Mouse (Mus musculus): ENCODE data around the gene Dnajb12. TPM values are rescaled to one million over a fixed set of nuclear protein-coding genes. Genes with fewer than 3 reads are reported as not detected.
A peak's percentile ranks its signal among the peaks of the same experiment; 100 is the strongest.

The Dnajb12 gene
- polyA plus RNA-seq, 1 experiment from 2014 or later = 20.7 TPM

- Histone ChIP-seq H3K9ac (peak overlapping the region; percentile 64), H3K4me2 (peak overlapping the region; percentile 49), H3K9me3 (no peaks in the 10 kb centered on the region), H3K27me3 (no peaks in the 10 kb centered on the region), H3K4me1 (peaks cover 79% of the 10 kb centered on the region), H3K36me3 (peaks cover 44% of the 10 kb centered on the region), H3K4me3 (0 out of 2 replicates have a peak overlapping the region, but pooled peaks have one; percentile 11), H3K27ac (peak overlapping the region; percentile 99)
- no peak for ATAC-seq (ENCODE audit: insufficient number of reproducible peaks, insufficient read depth, low FRiP score, low TSS enrichment, low read depth)
- 44% methylated on average over 2 of the region's 2 CpGs for WGBS
Observed at GRCm38 (mm10) chr10:59898935-59899334, 19.6 kb downstream of the Dnajb12 start.

DNA sequence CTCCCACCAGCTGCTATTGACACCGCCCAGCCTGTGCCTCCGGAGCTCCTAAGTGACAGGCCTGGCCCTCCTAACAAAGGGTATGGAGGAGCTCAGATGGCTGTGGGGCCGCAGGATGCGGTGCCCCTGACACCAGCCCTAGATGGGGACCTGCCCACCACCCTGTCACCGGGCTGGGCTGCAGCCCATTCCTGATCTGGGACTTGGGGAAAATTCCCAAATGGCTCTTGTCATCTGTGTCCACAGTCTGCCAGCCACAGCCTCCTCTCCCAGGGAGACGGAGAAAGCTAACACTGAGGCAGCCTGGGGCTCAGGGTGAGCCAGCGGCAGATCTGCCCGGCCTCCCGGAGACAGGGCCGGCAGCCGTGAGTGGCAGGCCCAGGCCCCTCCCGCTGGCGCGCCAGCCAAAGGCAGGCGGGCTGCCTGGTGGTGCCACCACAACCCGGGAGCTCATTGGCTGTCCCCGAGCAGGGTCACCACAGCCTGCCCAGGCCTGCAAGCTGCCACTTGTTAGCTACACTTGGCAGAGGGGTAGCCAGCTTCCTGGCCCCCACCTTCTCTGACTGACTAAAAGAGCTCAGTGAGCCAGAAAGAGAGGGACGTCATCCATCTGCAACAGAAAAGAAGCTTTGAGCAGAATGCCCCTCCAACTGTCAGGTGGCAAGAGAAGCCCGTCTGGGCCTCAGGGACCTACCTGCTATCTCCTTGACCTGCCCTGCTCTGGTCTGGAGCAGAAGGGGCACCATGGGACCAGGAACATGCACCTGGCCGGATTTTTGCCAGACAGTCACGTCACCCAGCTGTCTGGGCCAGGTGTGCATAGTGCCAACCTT is 20.2 kb downstream of the Dnajb12 start:
- Histone ChIP-seq H3K9ac (peak overlapping the region; percentile 64), H3K27ac (peak overlapping the region; percentile 99), H3K4me2 (peak overlapping the region; percentile 49), H3K27me3 (no peaks in the 10 kb centered on the region), H3K9me3 (no peaks in the 10 kb centered on the region), H3K36me3 (peaks cover 38% of the 10 kb centered on the region), H3K4me1 (peaks cover 79% of the 10 kb centered on the region), H3K4me3 (peak overlapping the region; percentile 11)
- 5% methylated on average over 21 of the region's 21 CpGs for WGBS
- peak; percentile 88 for ATAC-seq (ENCODE audit: insufficient number of reproducible peaks, insufficient read depth, low FRiP score, low TSS enrichment, low read depth)

GRCm38 (mm10) chr10:59900174-59900435 is 20.7 kb downstream of the Dnajb12 start:
- peaks cover 32% of the 10 kb centered on the region for H3K36me3 ChIP-seq
- peak overlapping the region; percentile 64; the same call in 1 of the 2 replicates for H3K9ac ChIP-seq
- no peaks in the 10 kb centered on the region for H3K9me3 ChIP-seq
- peak overlapping the region; percentile 49 for H3K4me2 ChIP-seq
- 27% methylated on average over 4 of the region's 4 CpGs for WGBS
- no peak for ATAC-seq (ENCODE audit: insufficient number of reproducible peaks, insufficient read depth, low FRiP score, low TSS enrichment, low read depth)
- no peaks in the 10 kb centered on the region for H3K27me3 ChIP-seq
- H3K27ac ChIP-seq = peak overlapping the region; percentile 99
- peaks cover 73% of the 10 kb centered on the region for H3K4me1 ChIP-seq
- peak overlapping the region; percentile 11; the same call in 1 of the 2 replicates for H3K4me3 ChIP-seq

- Histone ChIP-seq H3K36me3 (peaks cover 24% of the 10 kb centered on the region), H3K9me3 (no peaks in the 10 kb centered on the region), H3K4me3 (no peak overlapping the region), H3K27ac (peak overlapping the region; percentile 99), H3K4me2 (no peak overlapping the region), H3K9ac (no peak overlapping the region), H3K4me1 (peaks cover 69% of the 10 kb centered on the region), H3K27me3 (no peaks in the 10 kb centered on the region)
- ATAC-seq (ENCODE audit: insufficient number of reproducible peaks, insufficient read depth, low FRiP score, low TSS enrichment, low read depth) = no peak
- 47% methylated on average over 4 of the region's 4 CpGs for WGBS
Observed at GRCm38 (mm10) chr10:59900939-59901338, 21.6 kb downstream of the Dnajb12 start.

DNA sequence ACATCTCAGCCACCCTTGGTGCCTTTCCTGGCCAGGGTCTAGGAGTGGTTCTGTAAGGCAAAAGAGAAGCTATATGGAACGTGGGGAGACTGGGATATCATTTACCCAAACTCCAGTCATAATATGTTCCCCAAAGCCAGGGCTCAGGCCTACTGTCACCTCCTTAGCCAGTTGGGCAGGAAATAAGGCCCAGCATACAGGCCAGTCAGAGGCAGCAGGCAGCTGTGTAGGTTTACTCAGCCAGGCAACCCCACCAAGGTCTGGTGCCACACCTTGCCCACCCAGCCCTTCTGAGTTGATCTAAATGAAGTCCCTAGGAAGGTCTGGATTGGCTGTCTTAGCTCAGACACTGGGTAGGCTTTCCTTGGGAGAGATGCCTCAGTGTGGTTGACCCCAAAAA is 22.1 kb downstream of the Dnajb12 start:
- no peak overlapping the region for H3K4me2 ChIP-seq
- no peak overlapping the region for H3K4me3 ChIP-seq
- WGBS = 74% methylated on average over 1 of the region's 1 CpGs
- H3K9ac ChIP-seq = no peak overlapping the region
- no peaks in the 10 kb centered on the region for H3K27me3 ChIP-seq
- no peak for ATAC-seq (ENCODE audit: insufficient number of reproducible peaks, insufficient read depth, low FRiP score, low TSS enrichment, low read depth)
- H3K36me3 ChIP-seq = peaks cover 19% of the 10 kb centered on the region
- 0 out of 2 replicates have a peak overlapping the region, but pooled peaks have one; percentile 66 for H3K27ac ChIP-seq
- H3K9me3 ChIP-seq = no peaks in the 10 kb centered on the region
- peaks cover 69% of the 10 kb centered on the region for H3K4me1 ChIP-seq

GRCm38 (mm10) chr10:59901986-59902605 is 22.7 kb downstream of the Dnajb12 start:
- Histone ChIP-seq H3K4me3 (no peak overlapping the region), H3K27ac (peak overlapping the region; percentile 66), H3K9ac (peak overlapping the region; percentile 0; the same call in 1 of the 2 replicates), H3K4me2 (no peak overlapping the region), H3K36me3 (peaks cover 13% of the 10 kb centered on the region), H3K4me1 (peaks cover 64% of the 10 kb centered on the region), H3K27me3 (no peaks in the 10 kb centered on the region), H3K9me3 (no peaks in the 10 kb centered on the region)
- 60% methylated on average over 8 of the region's 8 CpGs for WGBS
- no peak for ATAC-seq (ENCODE audit: insufficient number of reproducible peaks, insufficient read depth, low FRiP score, low TSS enrichment, low read depth)

GRCm38 (mm10) chr10:59902606-59902990 is 23.2 kb downstream of the Dnajb12 start:
- no peaks in the 10 kb centered on the region for H3K27me3 ChIP-seq
- no peak overlapping the region for H3K4me2 ChIP-seq
- H3K4me3 ChIP-seq = no peak overlapping the region
- no peaks in the 10 kb centered on the region for H3K9me3 ChIP-seq
- H3K27ac ChIP-seq = peak overlapping the region; percentile 66
- peak overlapping the region; percentile 7; the same call in 1 of the 2 replicates for H3K9ac ChIP-seq
- peaks cover 64% of the 10 kb centered on the region for H3K4me1 ChIP-seq
- no peak for ATAC-seq (ENCODE audit: insufficient number of reproducible peaks, insufficient read depth, low FRiP score, low TSS enrichment, low read depth)
- 58% methylated on average over 8 of the region's 8 CpGs for WGBS
- peaks cover 8% of the 10 kb centered on the region for H3K36me3 ChIP-seq

DNA sequence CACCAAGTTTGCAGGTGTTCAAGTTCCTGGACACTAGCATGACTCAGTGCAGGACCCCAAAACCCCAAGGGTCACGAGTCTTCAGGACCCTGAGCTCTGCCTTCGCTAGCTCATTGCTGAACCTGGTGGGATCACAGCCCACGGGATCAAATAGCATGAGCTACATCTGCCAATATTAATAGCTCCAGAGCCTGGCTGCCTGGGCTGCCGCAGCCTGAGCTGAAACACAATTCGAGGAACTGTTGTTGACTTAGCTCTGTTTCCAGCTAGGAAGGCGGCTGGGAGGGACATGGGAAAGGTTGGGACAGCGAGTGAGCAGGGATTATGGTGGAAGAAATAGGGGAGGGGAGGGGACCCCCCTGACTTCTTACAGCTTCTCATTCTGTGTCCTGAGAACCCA is 23.8 kb downstream of the Dnajb12 start:
- Histone ChIP-seq H3K4me3 (no peak overlapping the region), H3K4me1 (peaks cover 65% of the 10 kb centered on the region), H3K27me3 (no peaks in the 10 kb centered on the region), H3K9me3 (no peaks in the 10 kb centered on the region), H3K4me2 (no peak overlapping the region), H3K9ac (peak overlapping the region; percentile 7; the same call in 1 of the 2 replicates), H3K36me3 (peaks cover 3% of the 10 kb centered on the region; the same call in 1 of the 2 replicates), H3K27ac (peak overlapping the region; percentile 66)
- WGBS = 31% methylated on average over 7 of the region's 7 CpGs
- ATAC-seq (ENCODE audit: insufficient number of reproducible peaks, insufficient read depth, low FRiP score, low TSS enrichment, low read depth) = no peak

DNA sequence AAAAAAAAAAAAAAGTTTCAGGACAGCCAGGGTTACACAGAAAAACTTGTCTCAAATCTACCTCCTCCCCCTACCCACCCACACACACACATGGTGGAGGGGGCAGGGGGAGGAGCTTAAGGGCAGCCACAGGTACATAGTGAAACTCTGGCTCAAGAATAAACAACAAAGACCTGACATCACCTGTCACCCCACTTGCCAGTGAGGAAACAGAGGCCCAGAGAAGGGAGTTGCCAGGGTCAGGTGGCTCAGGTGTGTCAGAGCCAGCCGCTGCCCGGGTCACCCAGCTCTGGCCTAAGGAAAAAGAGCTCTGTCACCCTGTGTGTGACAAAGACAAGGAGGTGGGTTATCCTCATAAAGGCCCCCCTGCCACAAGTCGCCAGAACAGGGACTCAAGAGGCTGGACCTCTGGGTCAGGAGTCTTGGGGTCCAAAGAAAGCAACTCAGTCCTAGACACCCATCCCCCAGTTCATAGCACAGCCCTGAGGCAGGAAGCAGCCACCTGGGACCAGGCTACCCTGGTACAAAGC is 27.8 kb downstream of the Dnajb12 start:
- Histone ChIP-seq H3K27ac (peak overlapping the region; percentile 83), H3K9me3 (no peaks in the 10 kb centered on the region), H3K4me3 (no peak overlapping the region), H3K4me2 (no peak overlapping the region), H3K36me3 (no peaks in the 10 kb centered on the region), H3K9ac (no peak overlapping the region), H3K4me1 (peaks cover 58% of the 10 kb centered on the region), H3K27me3 (no peaks in the 10 kb centered on the region)
- WGBS = 51% methylated on average over 3 of the region's 3 CpGs
- ATAC-seq (ENCODE audit: insufficient number of reproducible peaks, insufficient read depth, low FRiP score, low TSS enrichment, low read depth) = no peak

DNA sequence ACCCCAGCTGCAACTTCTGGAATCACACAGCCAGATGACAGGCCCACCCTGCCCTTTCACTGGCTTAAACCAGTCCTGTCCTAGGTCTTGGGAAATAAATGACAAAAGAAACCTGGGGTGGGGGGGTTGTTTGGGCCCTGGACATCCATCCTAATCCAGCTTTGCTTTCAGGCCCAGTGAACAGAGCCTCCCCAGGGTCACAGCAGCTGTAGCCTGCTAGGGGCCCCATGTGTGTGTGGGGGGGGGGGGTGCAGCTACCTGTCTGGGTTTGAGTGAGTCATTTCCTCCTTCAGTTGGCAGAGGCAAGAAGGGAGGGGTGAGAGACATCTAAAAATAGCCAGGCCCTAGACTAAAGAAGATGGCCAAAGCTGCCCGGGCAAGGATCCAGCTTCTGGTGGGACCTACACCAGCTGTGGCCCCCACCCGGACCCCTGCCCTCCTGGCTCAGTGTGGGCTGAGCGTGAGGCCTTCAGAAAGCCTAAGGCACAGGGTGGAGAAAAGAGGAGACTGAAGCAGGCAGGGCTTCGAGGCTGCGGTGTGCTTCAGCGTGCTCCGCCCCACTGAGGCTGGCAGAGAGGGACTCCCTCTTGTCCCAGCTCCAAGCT is 28.4 kb downstream of the Dnajb12 start:
- H3K4me1 ChIP-seq = peaks cover 57% of the 10 kb centered on the region

GRCm38 (mm10) chr10:59908776-59909315 is 29.5 kb downstream of the Dnajb12 start:
- no peaks in the 10 kb centered on the region for H3K36me3 ChIP-seq
- no peak overlapping the region for H3K4me3 ChIP-seq
- ATAC-seq (ENCODE audit: insufficient number of reproducible peaks, insufficient read depth, low FRiP score, low TSS enrichment, low read depth) = no peak
- H3K27ac ChIP-seq = peak overlapping the region; percentile 83
- peak overlapping the region; percentile 44 for H3K4me2 ChIP-seq
- H3K9me3 ChIP-seq = no peaks in the 10 kb centered on the region
- no peaks in the 10 kb centered on the region for H3K27me3 ChIP-seq
- WGBS = 51% methylated on average over 7 of the region's 7 CpGs
- H3K4me1 ChIP-seq = peaks cover 53% of the 10 kb centered on the region
- no peak overlapping the region for H3K9ac ChIP-seq

More for the DNA sequence above, 28.4 kb downstream of the Dnajb12 start:
- H3K27me3 ChIP-seq = no peaks in the 10 kb centered on the region
- 25% methylated on average over 7 of the region's 7 CpGs for WGBS
- no peak for ATAC-seq (ENCODE audit: insufficient number of reproducible peaks, insufficient read depth, low FRiP score, low TSS enrichment, low read depth)
- peak overlapping the region; percentile 83 for H3K27ac ChIP-seq
- no peak overlapping the region for H3K4me3 ChIP-seq
- H3K36me3 ChIP-seq = no peaks in the 10 kb centered on the region
- no peaks in the 10 kb centered on the region for H3K9me3 ChIP-seq
- H3K4me2 ChIP-seq = peak overlapping the region; percentile 14; the same call in 1 of the 2 replicates
- H3K9ac ChIP-seq = no peak overlapping the region
